Mouse (Mus musculus) heart, embryonic 15.5 days (tissue): ENCODE measurements around the gene Bcl2l11. TPM values are rescaled to one million over a fixed set of nuclear protein-coding genes. Genes with fewer than 3 reads are reported as not detected.

Source experiments
- ATAC-seq: fragments of 200-750 bp; cut with Nextera tagmentation; replicated peaks from 2 replicates; pipeline ENCODE4 v1.8.0; 2017; ENCODE audit warnings: low read depth, moderate TSS enrichment; ENCODE audit not compliant: insufficient number of reproducible peaks, insufficient read depth, low FRiP score
- H3K27ac ChIP-seq: fragments of 300-500 bp; sonication (generic); 2 replicates; pipeline ENCODE4 v1.5.1; 2015; ENCODE audit warnings: mild to moderate bottlenecking, inconsistent platforms
- H3K27me3 ChIP-seq: fragments of 300-500 bp; sonication (generic); 2 replicates; pipeline ENCODE4 v1.6.1; 2015; ENCODE audit warnings: inconsistent platforms
- H3K36me3 ChIP-seq: fragments of 300-500 bp; sonication (generic); 2 replicates; pipeline ENCODE4 v1.6.1; 2015; ENCODE audit warnings: mild to moderate bottlenecking, inconsistent platforms
- H3K4me1 ChIP-seq: fragments of 300-500 bp; sonication (generic); replicated peaks from 2 replicates; pipeline ENCODE4 v1.6.1; 2015; ENCODE audit warnings: inconsistent platforms
- H3K4me2 ChIP-seq: fragments of 300-500 bp; sonication (generic); 2 replicates; pipeline ENCODE4 v1.6.1; 2015; ENCODE audit warnings: inconsistent platforms, mild to moderate bottlenecking, moderate library complexity
- H3K4me3 ChIP-seq: fragments of 300-500 bp; sonication (generic); 2 replicates; pipeline ENCODE4 v1.5.1; 2015; ENCODE audit warnings: mild to moderate bottlenecking, inconsistent platforms
- H3K9ac ChIP-seq: fragments of 300-500 bp; sonication (generic); 2 replicates; pipeline ENCODE4 v1.6.1; 2015; ENCODE audit warnings: mild to moderate bottlenecking, inconsistent platforms
- H3K9me3 ChIP-seq: fragments of 300-500 bp; sonication (generic); replicated peaks from 2 replicates; pipeline ENCODE4 v1.6.1; 2016; ENCODE audit warnings: inconsistent platforms
- WGBS: fragments of 180-500 bp; shearing (Covaris S2); methylation state at CpG from one replicate; pipeline ENCODE4 v1.1.7; 2015; ENCODE audit warnings: mixed read lengths; 5-methylcytosine and 5-hydroxymethylcytosine counted together
- polyA plus RNA-seq: library from polyadenylated mRNA; unstranded; fragments of >200 nt; fragmentation: Nextera tagmentation; extraction: Ambion mirVana; gene quantifications from 2 replicates; pipeline ENCODE4 v1.2.1, GENCODE M21; 2015

Gene Bcl2l11
- polyA plus RNA-seq, 1 experiment from 2014 or later: 21.0 TPM

DNA sequence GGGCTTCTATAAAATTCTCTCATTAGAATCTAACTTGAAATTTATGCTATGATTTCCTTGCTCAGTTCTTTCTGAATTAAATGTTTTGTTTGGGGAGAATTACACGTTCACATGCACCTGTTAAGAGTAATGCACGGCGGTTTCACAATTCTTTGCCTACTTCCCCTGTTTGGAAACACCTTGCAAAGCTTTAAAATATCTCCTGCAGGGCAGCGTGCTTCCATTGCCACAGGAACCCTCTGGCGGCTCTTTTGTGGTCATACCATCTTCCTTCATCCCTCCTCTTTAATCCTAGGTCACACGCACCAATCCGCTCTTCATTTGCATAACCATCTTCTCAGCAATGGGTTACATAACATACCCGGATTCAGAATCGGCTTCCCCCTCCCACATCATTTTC, 14.3 kb upstream of the Bcl2l11 start:
- Histone ChIP-seq H3K27ac (no peak overlapping the region), H3K27me3 (no peaks in the 10 kb centered on the region), H3K4me2 (no peak overlapping the region), H3K4me1 (no peaks in the 10 kb centered on the region), H3K9me3 (no peaks in the 10 kb centered on the region), H3K9ac (no peak overlapping the region), H3K4me3 (no peak overlapping the region), H3K36me3 (no peaks in the 10 kb centered on the region)
- 73% methylated on average over 9 of the region's 9 CpGs for WGBS
- ATAC-seq: no peak

DNA sequence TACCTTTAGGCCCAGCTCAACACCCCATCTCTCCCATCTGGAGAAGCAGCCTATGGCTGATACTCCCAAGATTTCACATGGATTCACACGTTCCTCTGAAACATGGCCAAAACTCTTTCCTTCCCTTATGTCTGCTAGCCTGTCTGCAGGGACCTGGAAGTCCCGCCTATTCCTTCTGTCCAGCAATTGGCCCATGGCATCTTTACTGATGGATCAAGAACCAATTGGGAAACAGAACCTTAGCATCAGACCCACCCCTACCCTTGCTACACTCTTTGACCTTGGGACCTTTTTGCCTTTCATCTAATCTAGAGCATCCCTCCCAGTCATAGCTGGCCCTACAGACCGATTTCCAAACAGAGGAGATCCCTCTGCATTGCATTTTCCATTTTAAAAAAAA, 11.2 kb upstream of the Bcl2l11 start:
- H3K27me3 ChIP-seq: 0 out of 2 replicates have a peak, but pooled peaks cover 2% of the 10 kb centered on the region
- no peak overlapping the region for H3K9ac ChIP-seq
- H3K4me1 ChIP-seq: no peaks in the 10 kb centered on the region
- ATAC-seq: no peak
- no peaks in the 10 kb centered on the region for H3K9me3 ChIP-seq
- H3K36me3 ChIP-seq: no peaks in the 10 kb centered on the region
- no peak overlapping the region for H3K4me2 ChIP-seq
- WGBS: 77% methylated on average over 3 of the region's 3 CpGs
- no peak overlapping the region for H3K27ac ChIP-seq
- H3K4me3 ChIP-seq: no peak overlapping the region

DNA sequence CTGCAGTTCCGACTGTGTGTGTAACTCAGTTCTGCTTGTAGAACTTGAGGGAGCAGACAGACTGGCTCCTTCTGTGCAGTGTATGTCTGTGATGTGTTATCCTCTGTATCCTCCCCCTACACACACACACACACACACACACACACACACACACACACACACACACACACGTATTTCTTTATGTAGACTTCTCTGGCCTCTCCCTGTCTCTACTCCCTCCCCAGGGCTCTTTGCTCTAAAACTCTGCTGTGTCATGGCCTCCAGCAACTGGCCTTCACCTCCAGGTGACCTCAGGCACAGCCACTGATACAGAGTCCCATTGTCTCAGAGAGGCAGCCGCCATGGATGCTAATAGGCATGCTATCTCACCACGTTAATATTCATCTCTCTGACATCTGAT, 10.3 kb upstream of the Bcl2l11 start:
- no peaks in the 10 kb centered on the region for H3K36me3 ChIP-seq
- H3K27ac ChIP-seq: no peak overlapping the region
- 46% methylated on average over 4 of the region's 4 CpGs for WGBS

DNA sequence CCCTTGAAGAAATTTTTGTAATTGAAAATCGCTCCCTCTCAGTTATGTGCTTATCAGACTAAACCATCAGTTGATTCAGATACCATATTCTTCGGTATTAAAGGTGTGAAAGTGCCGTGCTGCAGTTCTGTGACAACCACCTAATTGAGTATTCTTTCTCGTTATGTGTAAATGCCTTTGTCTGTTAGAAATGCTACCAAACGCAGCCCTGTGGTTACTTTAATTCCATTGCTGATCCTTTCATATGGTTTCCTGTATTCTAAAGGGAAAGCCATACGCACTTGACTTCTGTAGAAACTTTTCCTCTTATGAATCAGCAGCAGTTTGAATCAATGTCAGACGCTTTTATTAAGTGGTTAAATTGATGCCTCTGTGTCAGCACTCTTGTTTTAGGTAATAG, 8.2 kb upstream of the Bcl2l11 start:
- Histone ChIP-seq H3K27me3 (0 out of 2 replicates have a peak, but pooled peaks cover 8% of the 10 kb centered on the region), H3K4me3 (no peak overlapping the region), H3K4me2 (no peak overlapping the region), H3K36me3 (no peaks in the 10 kb centered on the region), H3K9me3 (no peaks in the 10 kb centered on the region), H3K4me1 (peaks cover 2% of the 10 kb centered on the region), H3K27ac (no peak overlapping the region), H3K9ac (no peak overlapping the region)
- 78% methylated on average over 7 of the region's 7 CpGs for whole genome bisulfite sequencing
- ATAC-seq: no peak

More for the DNA sequence above, 10.3 kb upstream of the Bcl2l11 start:
- Histone ChIP-seq H3K4me3 (no peak overlapping the region), H3K9me3 (no peaks in the 10 kb centered on the region), H3K4me1 (no peaks in the 10 kb centered on the region), H3K4me2 (no peak overlapping the region), H3K27me3 (0 out of 2 replicates have a peak, but pooled peaks cover 2% of the 10 kb centered on the region), H3K9ac (no peak overlapping the region)
- ATAC-seq: no peak

DNA sequence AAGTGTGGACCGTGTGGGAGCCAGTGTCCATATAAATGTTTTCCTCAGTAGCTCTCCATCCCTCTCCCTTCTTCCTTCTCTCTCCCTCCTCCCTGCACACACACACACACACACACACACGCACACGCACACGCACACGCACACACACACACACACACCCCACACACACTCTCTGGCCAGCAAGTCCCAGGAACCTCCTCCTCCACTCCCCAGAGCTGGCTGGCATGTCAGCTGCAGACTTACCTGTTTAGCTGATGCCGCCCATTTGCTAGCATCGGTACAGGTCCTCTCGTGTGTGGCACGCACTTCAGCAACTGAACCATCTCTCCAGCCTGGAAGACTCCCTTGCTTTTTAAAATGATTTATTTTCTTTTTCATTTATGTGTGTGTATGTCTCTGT, 6.9 kb upstream of the Bcl2l11 start:
- 82% methylated on average over 9 of the region's 9 CpGs for WGBS
- Histone ChIP-seq H3K27ac (no peak overlapping the region), H3K4me3 (no peak overlapping the region), H3K4me2 (no peak overlapping the region), H3K9ac (no peak overlapping the region), H3K36me3 (no peaks in the 10 kb centered on the region), H3K27me3 (peaks cover 20% of the 10 kb centered on the region; the same call in 1 of the 2 replicates), H3K4me1 (peaks cover 16% of the 10 kb centered on the region), H3K9me3 (no peaks in the 10 kb centered on the region)
- no peak for ATAC-seq

DNA sequence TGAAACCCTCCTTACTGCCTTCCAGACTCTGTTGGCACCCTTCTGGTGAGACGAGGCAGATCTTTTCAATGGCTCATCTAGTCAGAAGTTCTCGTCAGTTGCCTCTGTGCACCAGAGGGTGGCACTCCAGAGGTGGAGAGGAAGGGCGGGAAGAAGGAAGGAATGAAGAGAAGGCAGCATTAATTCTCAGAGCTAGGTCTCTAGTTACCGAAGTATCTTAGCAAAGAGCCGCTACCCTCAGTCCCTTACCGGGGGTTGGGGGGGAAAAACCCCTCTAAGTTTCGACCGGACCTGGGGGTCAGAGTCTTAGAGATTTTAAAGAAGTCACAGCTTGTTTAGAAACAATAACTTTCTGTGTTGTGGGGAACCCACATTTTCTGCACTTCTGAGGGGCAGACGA, 3.3 kb upstream of the Bcl2l11 start:
- Histone ChIP-seq H3K27me3 (peaks cover 26% of the 10 kb centered on the region; the same call in 1 of the 2 replicates), H3K9me3 (no peaks in the 10 kb centered on the region), H3K27ac (no peak overlapping the region), H3K36me3 (no peaks in the 10 kb centered on the region), H3K4me3 (peak overlapping the region; percentile 61), H3K9ac (peak overlapping the region; percentile 29; the same call in 1 of the 2 replicates), H3K4me2 (peak overlapping the region; percentile 92), H3K4me1 (peaks cover 30% of the 10 kb centered on the region)
- ATAC-seq: no peak
- 3% methylated on average over 9 of the region's 9 CpGs for WGBS

DNA sequence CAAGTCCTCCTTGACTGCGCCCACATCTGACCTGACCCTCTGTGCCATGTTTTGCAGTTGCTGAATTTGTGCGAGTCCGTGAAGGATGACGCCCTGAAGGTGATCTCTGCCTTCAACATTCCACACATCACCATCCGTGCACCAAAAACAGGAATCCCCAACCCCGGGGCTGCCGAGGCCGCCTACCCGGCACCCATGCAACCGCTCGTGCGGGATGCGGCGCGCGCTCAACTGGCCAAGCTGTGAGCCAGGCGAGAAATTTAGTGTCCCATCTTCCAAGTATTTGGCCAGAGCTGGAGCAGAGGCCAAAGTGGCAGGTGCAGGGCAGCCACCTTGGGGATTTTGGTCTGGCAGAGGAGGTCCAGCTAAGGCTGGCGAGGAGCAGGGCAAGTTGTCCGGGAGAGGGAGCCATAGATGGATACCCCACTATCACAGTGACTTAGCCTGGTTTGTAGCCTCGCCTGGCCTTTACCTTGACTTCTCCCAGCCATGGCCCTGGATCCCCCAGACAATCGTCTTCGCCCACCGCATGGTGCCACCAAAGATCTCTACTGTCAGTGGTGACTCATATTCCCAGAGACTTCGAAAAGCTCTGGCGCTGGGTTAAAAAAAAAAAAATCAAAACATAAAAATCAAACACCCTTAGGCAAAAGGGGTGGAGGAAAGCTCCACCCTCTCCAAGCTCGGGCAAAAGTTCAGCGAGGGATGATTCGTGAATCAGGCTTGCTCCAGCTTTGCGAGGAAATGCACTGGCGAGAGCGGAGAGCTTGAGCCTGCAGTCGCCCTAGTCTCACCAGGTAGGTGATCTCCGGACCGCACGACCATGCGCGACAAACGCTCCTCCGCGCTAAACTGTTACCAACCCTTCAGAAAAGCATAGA, 2.7 kb upstream of the Bcl2l11 start:
- Histone ChIP-seq H3K9ac (peak overlapping the region; percentile 29), H3K27ac (no peak overlapping the region), H3K9me3 (no peaks in the 10 kb centered on the region), H3K4me3 (peak overlapping the region; percentile 61), H3K4me1 (peaks cover 30% of the 10 kb centered on the region), H3K36me3 (no peaks in the 10 kb centered on the region), H3K4me2 (peak overlapping the region; percentile 92), H3K27me3 (peaks cover 26% of the 10 kb centered on the region; the same call in 1 of the 2 replicates)
- ATAC-seq: no peak
- 3% methylated on average over 40 of the region's 40 CpGs for WGBS

DNA sequence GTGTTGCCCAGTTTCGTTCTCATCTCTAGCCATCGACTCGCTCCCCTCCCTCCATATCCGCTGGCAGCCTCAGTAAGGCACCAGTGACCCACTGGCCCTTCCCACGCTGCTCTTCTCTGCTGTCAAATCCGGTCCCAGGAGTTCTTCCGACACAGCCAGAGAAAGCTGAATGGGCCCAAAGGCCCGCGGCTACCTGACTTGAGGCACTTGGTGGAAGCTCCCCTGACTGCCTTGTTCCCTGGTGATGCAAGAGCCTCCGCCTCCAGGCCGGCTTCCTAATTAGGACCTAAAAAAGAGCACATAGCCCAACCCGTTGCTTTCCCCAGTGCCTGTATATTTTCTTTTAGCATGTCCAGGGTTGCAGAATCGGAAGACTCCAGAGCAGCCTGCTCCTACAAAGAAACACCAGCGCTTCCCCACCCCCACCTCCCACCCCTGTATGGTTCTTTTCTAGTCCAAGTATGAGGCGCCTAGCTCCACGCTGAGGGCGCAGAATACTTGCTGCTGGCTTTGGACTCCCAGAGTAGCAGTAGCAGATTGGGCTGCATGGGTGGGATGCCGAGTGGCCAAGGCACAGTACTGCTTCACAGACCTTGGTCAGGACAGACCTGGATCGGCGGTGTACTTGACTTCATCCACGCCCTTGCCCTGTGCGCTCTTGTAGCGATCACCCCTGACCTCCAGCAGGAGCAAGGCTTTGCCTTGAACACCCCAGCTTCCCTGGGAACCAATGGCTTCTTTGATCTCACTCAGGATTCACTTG, 1.7 kb upstream of the Bcl2l11 start:
- H3K9ac ChIP-seq: peak overlapping the region; percentile 29
- H3K9me3 ChIP-seq: no peaks in the 10 kb centered on the region
- H3K4me1 ChIP-seq: peaks cover 40% of the 10 kb centered on the region
- WGBS: 8% methylated on average over 23 of the region's 23 CpGs
- H3K27ac ChIP-seq: no peak overlapping the region
- no peak for ATAC-seq
- peak overlapping the region; percentile 61 for H3K4me3 ChIP-seq
- 0 out of 2 replicates have a peak, but pooled peaks cover 4% of the 10 kb centered on the region for H3K36me3 ChIP-seq
- H3K4me2 ChIP-seq: peak overlapping the region; percentile 92
- peaks cover 26% of the 10 kb centered on the region; the same call in 1 of the 2 replicates for H3K27me3 ChIP-seq

DNA sequence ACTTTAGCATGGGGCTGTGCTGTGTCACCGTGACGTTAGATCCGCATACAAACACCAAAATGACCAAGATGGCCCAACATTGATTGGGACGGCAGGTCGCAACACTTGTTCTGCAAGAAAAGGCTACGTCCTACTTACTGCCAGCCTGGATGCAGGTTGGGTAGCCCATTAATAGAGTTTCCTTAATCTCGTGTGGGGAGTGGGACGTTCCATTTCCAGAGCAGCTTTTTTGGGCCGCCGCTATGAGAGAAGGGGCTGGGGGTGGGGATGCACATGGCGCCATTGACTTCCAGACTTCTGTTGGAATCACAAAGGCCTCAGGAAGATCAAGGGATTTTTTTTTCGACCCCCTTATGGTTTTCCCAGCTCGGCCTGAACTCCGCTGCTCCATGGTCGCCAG, 1.1 kb upstream of the Bcl2l11 start:
- ATAC-seq: no peak
- Histone ChIP-seq H3K9ac (peak overlapping the region; percentile 53), H3K9me3 (no peaks in the 10 kb centered on the region), H3K4me3 (peak overlapping the region; percentile 61), H3K27me3 (peaks cover 26% of the 10 kb centered on the region; the same call in 1 of the 2 replicates), H3K4me2 (peak overlapping the region; percentile 92), H3K4me1 (peaks cover 42% of the 10 kb centered on the region), H3K36me3 (0 out of 2 replicates have a peak, but pooled peaks cover 5% of the 10 kb centered on the region), H3K27ac (no peak overlapping the region)
- WGBS: 11% methylated on average over 15 of the region's 15 CpGs

DNA sequence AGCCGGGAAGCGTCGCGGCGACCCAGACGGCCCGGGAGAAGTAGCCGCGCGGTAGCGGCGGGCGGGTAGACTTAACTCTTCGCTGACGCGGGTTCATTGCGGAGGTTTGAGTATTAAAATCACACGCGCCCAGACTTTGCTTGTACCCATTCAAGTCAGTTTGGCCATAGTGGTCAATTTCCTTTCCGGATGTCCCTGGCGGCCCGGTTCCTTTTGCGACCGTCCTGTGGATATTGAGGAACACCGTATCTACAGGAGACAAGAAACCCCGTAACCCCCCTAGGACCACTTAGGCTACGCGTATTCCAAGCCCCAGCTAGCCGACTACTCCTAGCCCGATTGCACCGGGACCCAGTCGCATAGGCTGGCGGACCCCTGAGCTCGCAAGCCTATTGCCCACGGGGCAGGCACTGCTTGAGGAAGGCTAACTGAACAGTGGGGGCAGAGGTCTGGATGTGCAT, 783 bp downstream of the Bcl2l11 start:
- Histone ChIP-seq H3K4me2 (peak overlapping the region; percentile 92), H3K9ac (peak overlapping the region; percentile 73), H3K36me3 (peaks cover 13% of the 10 kb centered on the region), H3K27ac (peak overlapping the region; percentile 92), H3K4me3 (peak overlapping the region; percentile 61), H3K27me3 (peaks cover 23% of the 10 kb centered on the region; the same call in 1 of the 2 replicates), H3K9me3 (no peaks in the 10 kb centered on the region), H3K4me1 (peaks cover 45% of the 10 kb centered on the region)
- WGBS: 1% methylated on average over 35 of the region's 35 CpGs
- ATAC-seq: no peak

DNA sequence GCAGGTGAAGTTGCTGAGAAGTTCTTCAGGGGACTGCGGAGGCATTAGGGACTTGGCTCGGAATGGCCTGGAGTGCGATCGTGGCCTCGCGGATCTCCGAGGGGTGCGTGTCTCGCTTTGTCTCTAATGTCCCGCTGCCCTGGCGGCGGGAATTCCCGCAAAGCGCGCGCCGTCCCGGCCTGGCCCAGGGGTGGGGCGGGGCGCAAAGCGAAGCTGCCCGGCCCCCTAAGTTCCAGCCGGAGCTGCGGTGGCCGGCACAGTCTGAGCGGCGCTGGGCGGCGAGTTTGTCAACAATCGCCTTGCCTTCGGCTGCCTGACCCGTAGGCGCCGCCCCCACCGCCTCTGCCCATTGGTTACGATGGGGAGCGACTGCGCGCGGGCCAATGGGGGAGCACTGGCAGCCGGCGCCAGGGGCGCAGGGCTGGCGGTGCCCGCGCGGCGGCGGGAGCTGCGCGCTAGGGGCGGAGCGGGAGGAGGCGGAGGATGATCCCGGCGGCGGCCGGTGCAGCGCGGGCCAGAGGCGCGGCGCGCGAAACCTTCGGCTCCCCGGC, 1.4 kb downstream of the Bcl2l11 start:
- Histone ChIP-seq H3K4me3 (peak overlapping the region; percentile 61), H3K4me2 (peak overlapping the region; percentile 92), H3K27me3 (peaks cover 21% of the 10 kb centered on the region; the same call in 1 of the 2 replicates), H3K36me3 (peaks cover 17% of the 10 kb centered on the region), H3K4me1 (peaks cover 45% of the 10 kb centered on the region), H3K9ac (peak overlapping the region; percentile 73), H3K27ac (peak overlapping the region; percentile 92), H3K9me3 (no peaks in the 10 kb centered on the region)
- peak; percentile 85 for ATAC-seq
- under 1% methylated on average over 67 of the region's 67 CpGs for WGBS
